Mouse (Mus musculus): ENCODE results near the gene Rps6kb2.

DNA sequence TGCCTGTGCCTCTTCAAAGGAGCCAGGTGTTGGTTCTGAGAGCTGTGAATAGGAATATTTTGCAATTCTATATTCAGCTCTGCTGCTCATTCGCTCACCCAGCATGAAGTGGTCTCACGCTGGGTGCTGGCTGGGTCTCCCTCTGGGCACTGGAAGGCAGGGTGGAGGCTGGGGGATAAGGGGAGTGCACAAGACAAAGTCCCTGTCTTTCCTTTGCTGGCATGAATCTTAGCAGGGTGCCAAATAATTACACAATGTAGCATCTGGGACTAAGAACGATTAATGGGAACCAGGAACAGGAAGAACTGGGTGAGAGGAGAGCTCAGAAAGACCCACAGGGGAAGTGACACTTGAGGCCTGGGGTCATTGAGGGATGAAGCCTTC is 16.1 kb downstream of the Rps6kb2 start:
- TF ChIP-seq CTCF (IDR thresholded peaks at IDR 0.05; ENCODE audit: borderline replicate concordance, insufficient read depth, low read depth, low read length): no peak
- TF ChIP-seq POLR2A (IDR thresholded peaks at IDR 0.05; ENCODE audit: borderline replicate concordance, insufficient read depth, low read length): no peak

All from cerebellum, adult 2 months (tissue).